Mouse (Mus musculus) spleen, adult 18-20 months (tissue): Measurements from ENCODE around the gene Kcnk5.

Experiments
- DNase-seq, 2 experiments: peaks; one replicate each; pipeline ENCODE4 v3.0.0; 2022; ENCODE audit warnings: mixed read lengths in 2 of 2

Kcnk5 gene

GRCm38 (mm10) chr14:20113189-20113961 is 68.2 kb downstream of the Kcnk5 start:
- DNase-seq = no peak

- no peak for DNase-seq
These were observed 69.4 kb downstream of the Kcnk5 start for GRCm38 (mm10) chr14:20112218-20112617.

- no peak for DNase-seq
These were observed 70.7 kb downstream of the Kcnk5 start for GRCm38 (mm10) chr14:20110945-20111344.

- DNase-seq = no peak
These were observed 75.3 kb downstream of the Kcnk5 start for GRCm38 (mm10) chr14:20106271-20106670.

GRCm38 (mm10) chr14:20103207-20103606 is 78.4 kb downstream of the Kcnk5 start:
- no peak for DNase-seq

GRCm38 (mm10) chr14:20098061-20098460 is 83.5 kb downstream of the Kcnk5 start:
- DNase-seq = no peak

GRCm38 (mm10) chr14:20094942-20095341 is 86.7 kb downstream of the Kcnk5 start:
- no peak for DNase-seq

GRCm38 (mm10) chr14:20093493-20093892 is 88.1 kb downstream of the Kcnk5 start:
- DNase-seq = no peak
